Mouse (Mus musculus): Measurements from ENCODE around the gene Sat2. TPM values are rescaled to one million over a fixed set of nuclear protein-coding genes. Genes with fewer than 3 reads are reported as not detected.

Sat2 gene
- polyA plus RNA-seq, 2 experiments = 16.5 to 21.1 TPM

- no peak for ATAC-seq (ENCODE audit: low FRiP score, low read depth)
- Histone ChIP-seq H3K9me3 (ENCODE audit: control insufficient read depth, low read length) (no peaks in the 10 kb centered on the region), H3K4me3 (replicated peaks; ENCODE audit: low read length) (no peak overlapping the region), H3K4me2 (replicated peaks; ENCODE audit: low read depth, low read length, severe bottlenecking) (no peak overlapping the region), H3K4me1 (ENCODE audit: control insufficient read depth, insufficient read depth, low read length) (peaks cover 12% of the 10 kb centered on the region), H3K9ac (ENCODE audit: low read depth, low read length, severe bottlenecking) (no peak overlapping the region), H3K27me3 (ENCODE audit: control insufficient read depth, insufficient read depth, low read length) (no peaks in the 10 kb centered on the region), H3K36me3 (ENCODE audit: control insufficient read depth, insufficient read depth, low read length) (peaks cover 90% of the 10 kb centered on the region), H3K27ac (replicated peaks; ENCODE audit: low read depth, low read length) (no peak overlapping the region)
- 72% methylated on average over 5 of the region's 5 CpGs for WGBS
- no peak for TF ChIP-seq POLR2A (IDR thresholded peaks at IDR 0.05; ENCODE audit: borderline replicate concordance, extremely low read depth, insufficient read depth, insufficient read length)
- no peak for DNase-seq (ENCODE audit: low spot score)
Observed at GRCm38 (mm10) chr11:69653399-69653798, 31.6 kb downstream of the Sat2 start.

GRCm38 (mm10) chr11:69654760-69655159 is 32.9 kb downstream of the Sat2 start:
- Histone ChIP-seq H3K4me2 (replicated peaks; ENCODE audit: low read depth, low read length, severe bottlenecking) (no peak overlapping the region), H3K36me3 (ENCODE audit: control insufficient read depth, insufficient read depth, low read length) (peaks cover 87% of the 10 kb centered on the region)

GRCm38 (mm10) chr11:69655264-69656064 is 33.6 kb downstream of the Sat2 start, which contains the start of gene Sox15:
TSS of gene Sox15 (plus strand) at chr11:69655314.
- H3K27me3 ChIP-seq (ENCODE audit: control insufficient read depth, insufficient read depth, low read length) = no peaks in the 10 kb centered on the region
- H3K27ac ChIP-seq (replicated peaks; ENCODE audit: low read depth, low read length) = peak within 1 kb of the TSS; percentile 15
- peaks cover 86% of the 10 kb centered on the region for H3K36me3 ChIP-seq (ENCODE audit: control insufficient read depth, insufficient read depth, low read length)
- peaks cover 12% of the 10 kb centered on the region for H3K4me1 ChIP-seq (ENCODE audit: control insufficient read depth, insufficient read depth, low read length)
- TF ChIP-seq POLR2A (IDR thresholded peaks at IDR 0.05; ENCODE audit: borderline replicate concordance, extremely low read depth, insufficient read depth, insufficient read length) = no peak
- H3K9ac ChIP-seq (ENCODE audit: low read depth, low read length, severe bottlenecking) = peak within 1 kb of the TSS; percentile 38
- ATAC-seq (ENCODE audit: low FRiP score, low read depth) (peak; percentile 62; the same call in 1 of the 2 replicates), DNase-seq (ENCODE audit: low spot score) (peak; percentile 78)
- H3K9me3 ChIP-seq (ENCODE audit: control insufficient read depth, low read length) = no peaks in the 10 kb centered on the region
- 0 out of 2 replicates have a peak within 1 kb of the TSS, but pooled peaks have one; percentile 4 for H3K4me3 ChIP-seq (replicated peaks; ENCODE audit: low read length)
- WGBS = 19% methylated on average over 34 of the region's 34 CpGs
- peak within 1 kb of the TSS; percentile 7; the same call in 1 of the 2 replicates for H3K4me2 ChIP-seq (replicated peaks; ENCODE audit: low read depth, low read length, severe bottlenecking)

More at GRCm38 (mm10) chr11:69654760-69655159, 32.9 kb downstream of the Sat2 start:
- Histone ChIP-seq H3K27ac (replicated peaks; ENCODE audit: low read depth, low read length) (peak overlapping the region; percentile 15), H3K27me3 (ENCODE audit: control insufficient read depth, insufficient read depth, low read length) (no peaks in the 10 kb centered on the region), H3K4me1 (ENCODE audit: control insufficient read depth, insufficient read depth, low read length) (peaks cover 12% of the 10 kb centered on the region), H3K9ac (ENCODE audit: low read depth, low read length, severe bottlenecking) (peak overlapping the region; percentile 38; the same call in 1 of the 2 replicates), H3K9me3 (ENCODE audit: control insufficient read depth, low read length) (no peaks in the 10 kb centered on the region), H3K4me3 (replicated peaks; ENCODE audit: low read length) (no peak overlapping the region)
- TF ChIP-seq POLR2A (IDR thresholded peaks at IDR 0.05; ENCODE audit: borderline replicate concordance, extremely low read depth, insufficient read depth, insufficient read length) = no peak
- DNase-seq (ENCODE audit: low spot score) (no peak), ATAC-seq (ENCODE audit: low FRiP score, low read depth) (no peak)
- 23% methylated on average over 9 of the region's 9 CpGs for WGBS

- Histone ChIP-seq H3K4me3 (replicated peaks; ENCODE audit: low read length) (no peak overlapping the region), H3K27ac (replicated peaks; ENCODE audit: low read depth, low read length) (no peak overlapping the region), H3K27me3 (ENCODE audit: control insufficient read depth, insufficient read depth, low read length) (no peaks in the 10 kb centered on the region), H3K9ac (ENCODE audit: low read depth, low read length, severe bottlenecking) (peak overlapping the region; percentile 38; the same call in 1 of the 2 replicates), H3K36me3 (ENCODE audit: control insufficient read depth, insufficient read depth, low read length) (peaks cover 81% of the 10 kb centered on the region), H3K4me2 (replicated peaks; ENCODE audit: low read depth, low read length, severe bottlenecking) (peak overlapping the region; percentile 7; the same call in 1 of the 2 replicates), H3K4me1 (ENCODE audit: control insufficient read depth, insufficient read depth, low read length) (peaks cover 12% of the 10 kb centered on the region), H3K9me3 (ENCODE audit: control insufficient read depth, low read length) (no peaks in the 10 kb centered on the region)
- TF ChIP-seq POLR2A (IDR thresholded peaks at IDR 0.05; ENCODE audit: borderline replicate concordance, extremely low read depth, insufficient read depth, insufficient read length) = no peak
- no peak for ATAC-seq (ENCODE audit: low FRiP score, low read depth)
- DNase-seq (ENCODE audit: low spot score) = no peak
- 62% methylated on average over 5 of the region's 5 CpGs for WGBS
Observed at GRCm38 (mm10) chr11:69656065-69656455, 34.2 kb downstream of the Sat2 start.

- H3K36me3 ChIP-seq (ENCODE audit: control insufficient read depth, insufficient read depth, low read length) = peaks cover 73% of the 10 kb centered on the region
- no peak overlapping the region for H3K9ac ChIP-seq (ENCODE audit: low read depth, low read length, severe bottlenecking)
- H3K4me1 ChIP-seq (ENCODE audit: control insufficient read depth, insufficient read depth, low read length) = peaks cover 15% of the 10 kb centered on the region
- H3K4me3 ChIP-seq (replicated peaks; ENCODE audit: low read length) = no peak overlapping the region
- no peak overlapping the region for H3K4me2 ChIP-seq (replicated peaks; ENCODE audit: low read depth, low read length, severe bottlenecking)
- H3K27ac ChIP-seq (replicated peaks; ENCODE audit: low read depth, low read length) = no peak overlapping the region
- ATAC-seq (ENCODE audit: low FRiP score, low read depth) (no peak), DNase-seq (ENCODE audit: low spot score) (peak; percentile 77)
- TF ChIP-seq POLR2A (IDR thresholded peaks at IDR 0.05; ENCODE audit: borderline replicate concordance, extremely low read depth, insufficient read depth, insufficient read length) = no peak
- WGBS = 68% methylated on average over 10 of the region's 10 CpGs
- H3K9me3 ChIP-seq (ENCODE audit: control insufficient read depth, low read length) = no peaks in the 10 kb centered on the region
- H3K27me3 ChIP-seq (ENCODE audit: control insufficient read depth, insufficient read depth, low read length) = no peaks in the 10 kb centered on the region
Observed at GRCm38 (mm10) chr11:69656617-69657461, 35.0 kb downstream of the Sat2 start.
